Mouse (Mus musculus): Measurements from ENCODE around the gene Ndufaf5.
"Not testable (repeated sequence)": the region's sequence is repeated elsewhere in the genome, so short reads cannot be mapped to it uniquely, and the experiment has no call there.

The Ndufaf5 gene

GRCm38 (mm10) chr2:140170127-140170802 lies at the start of gene Ndufaf5, which contains the start of gene Esf1:
Ndufaf5 (plus strand) TSS chr2:140170649.
Esf1 (minus strand) TSS chr2:140170564.
- ATAC-seq (ENCODE audit: low TSS enrichment), result peak; percentile 94

- no peak for ATAC-seq (ENCODE audit: low TSS enrichment)
Observed at GRCm38 (mm10) chr2:140125516-140125915, 44.9 kb upstream of the Ndufaf5 start.

GRCm38 (mm10) chr2:140151743-140152142 lies 18.7 kb upstream of the Ndufaf5 start, which contains the start of gene Gm17374:
Gm17374 (plus strand) TSS chr2:140152043.
- ATAC-seq (ENCODE audit: low TSS enrichment), result not testable (repeated sequence)

GRCm38 (mm10) chr2:140159186-140159730 lies 11.2 kb upstream of the Ndufaf5 start:
- ATAC-seq (ENCODE audit: low TSS enrichment), result no peak

- ATAC-seq (ENCODE audit: low TSS enrichment), result no peak
Observed at GRCm38 (mm10) chr2:140163351-140163854, 7.0 kb upstream of the Ndufaf5 start.

- no peak for ATAC-seq (ENCODE audit: low TSS enrichment)
Observed at GRCm38 (mm10) chr2:140169057-140169456, 1.4 kb upstream of the Ndufaf5 start.

- ATAC-seq (ENCODE audit: low TSS enrichment), result peak; percentile 76
Observed at GRCm38 (mm10) chr2:140170803-140171553, 529 bp downstream of the Ndufaf5 start.

GRCm38 (mm10) chr2:140185685-140186210 lies 15.3 kb downstream of the Ndufaf5 start:
- not testable (repeated sequence) for ATAC-seq (ENCODE audit: low TSS enrichment)

GRCm38 (mm10) chr2:140200713-140201112 lies 30.3 kb downstream of the Ndufaf5 start:
- no peak for ATAC-seq (ENCODE audit: low TSS enrichment)

GRCm38 (mm10) chr2:140202573-140202972 lies 32.1 kb downstream of the Ndufaf5 start:
- peak; percentile 64 for ATAC-seq (ENCODE audit: low TSS enrichment)

GRCm38 (mm10) chr2:140203756-140204155 lies 33.3 kb downstream of the Ndufaf5 start:
- ATAC-seq (ENCODE audit: low TSS enrichment), result no peak

GRCm38 (mm10) chr2:140214519-140215027 lies 44.1 kb downstream of the Ndufaf5 start:
- no peak for ATAC-seq (ENCODE audit: low TSS enrichment)

- no peak for ATAC-seq (ENCODE audit: low TSS enrichment)
Observed at GRCm38 (mm10) chr2:140215415-140215814, 45.0 kb downstream of the Ndufaf5 start.

GRCm38 (mm10) chr2:140215965-140216364 lies 45.5 kb downstream of the Ndufaf5 start:
- no peak for ATAC-seq (ENCODE audit: low TSS enrichment)

GRCm38 (mm10) chr2:140220325-140220724 lies 49.9 kb downstream of the Ndufaf5 start:
- ATAC-seq (ENCODE audit: low TSS enrichment), result no peak

GRCm38 (mm10) chr2:140230295-140230694 lies 59.8 kb downstream of the Ndufaf5 start:
- ATAC-seq (ENCODE audit: low TSS enrichment), result peak; percentile 92

GRCm38 (mm10) chr2:140237245-140237644 lies 66.8 kb downstream of the Ndufaf5 start:
- peak; percentile 98 for ATAC-seq (ENCODE audit: low TSS enrichment)

GRCm38 (mm10) chr2:140242398-140242797 lies 71.9 kb downstream of the Ndufaf5 start:
- ATAC-seq (ENCODE audit: low TSS enrichment), result no peak

- ATAC-seq (ENCODE audit: low TSS enrichment), result no peak
Observed at GRCm38 (mm10) chr2:140243105-140243504, 72.7 kb downstream of the Ndufaf5 start.

Measured in frontal cortex, adult (tissue).